Mouse (Mus musculus) spleen, adult 2 months (tissue): ENCODE measurements around the gene Slc5a6.

ENCODE experiments used
- CTCF ChIP-seq: fragments of 200-500 bp; IDR thresholded peaks from 2 replicates; pipeline ENCODE4 v1.5.1; 2011; ENCODE audit warnings: mild to moderate bottlenecking, inconsistent platforms; ENCODE audit not compliant: insufficient read depth, insufficient read length, insufficient replicate concordance; ENCODE audit errors: extremely low read depth
- POLR2A ChIP-seq: fragments of 200-500 bp; IDR thresholded peaks from 2 replicates; pipeline ENCODE4 v1.6.1; 2011; ENCODE audit warnings: low read depth, low read length, inconsistent platforms

DNA sequence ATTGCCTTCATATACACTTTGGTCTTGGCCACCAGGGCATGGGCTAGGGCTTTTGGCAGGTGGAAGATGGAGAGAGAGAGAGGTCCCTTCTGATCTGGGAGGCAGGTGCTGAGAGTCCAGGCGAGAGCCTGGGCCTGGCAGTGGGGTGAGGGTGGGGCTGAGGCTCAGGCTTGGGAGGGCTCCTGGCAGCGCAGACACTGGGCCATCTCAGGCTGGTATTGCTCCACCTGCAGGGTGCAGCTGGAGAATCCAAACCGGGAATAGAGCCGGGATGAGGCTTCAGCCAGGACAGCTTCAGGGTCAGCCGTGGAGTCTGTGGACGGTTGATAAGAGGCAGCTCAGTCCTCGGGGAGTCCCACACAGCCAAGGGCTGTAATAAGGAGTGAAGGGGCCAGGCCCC is 37.9 kb upstream of the Slc5a6 start:
- TF ChIP-seq POLR2A (no peak), CTCF (no peak)
